Mouse (Mus musculus): ENCODE measurements around the gene Slc35f2. TPM values are rescaled to one million over a fixed set of nuclear protein-coding genes. Genes with fewer than 3 reads are reported as not detected.

The Slc35f2 gene
- total and polyA plus RNA-seq, 3 experiments, result not detected

DNA sequence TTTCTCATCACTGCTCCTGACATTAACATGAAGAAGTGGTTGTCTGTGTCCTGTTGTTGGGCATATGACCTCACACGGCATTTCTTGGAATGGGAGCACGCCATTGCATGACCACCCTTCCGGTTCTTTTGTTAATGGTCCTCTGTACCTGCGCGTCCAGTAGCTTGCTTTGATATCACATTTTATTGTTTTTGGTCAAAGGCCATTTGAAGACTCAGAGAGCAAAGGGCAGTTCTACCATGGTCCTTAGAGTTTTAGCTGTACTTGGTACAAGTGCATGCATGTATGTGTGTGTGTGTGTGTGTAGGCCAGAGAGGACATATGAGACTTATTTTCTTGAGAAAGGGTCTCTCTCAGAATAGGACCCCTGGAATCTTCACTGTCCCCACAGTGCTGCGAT, 42.1 kb downstream of the Slc35f2 start:
- no peak for DNase-seq (ENCODE audit: low read depth, low spot score)
- no peaks in the 10 kb centered on the region for H3K9me3 ChIP-seq (replicated peaks; ENCODE audit: insufficient read depth, low read length)
- H3K27ac ChIP-seq (ENCODE audit: control insufficient read depth, low read depth, low read length), result no peak overlapping the region
- H3K36me3 ChIP-seq (ENCODE audit: control insufficient read depth in 1 of 2, insufficient read depth in 2 of 2, low read length in 2 of 2), result no peaks in the 10 kb centered on the region
- no peaks in the 10 kb centered on the region for H3K79me2 ChIP-seq (ENCODE audit: control insufficient read depth, insufficient read depth, low read length, poor library complexity)
- no peak overlapping the region for H3K9ac ChIP-seq (ENCODE audit: control insufficient read depth, low read depth, low read length, poor library complexity, severe bottlenecking)
- H3K27me3 ChIP-seq (ENCODE audit: control insufficient read depth in 1 of 2, insufficient read depth in 2 of 2, low read length in 2 of 2), result 0 out of 4 replicates have a peak, but pooled peaks cover 0 to 1% of the 10 kb centered on the region in 2 experiments
- H3K4me1 ChIP-seq (ENCODE audit: control insufficient read depth in 1 of 2, insufficient read depth in 2 of 2, low read length in 2 of 2), result no peaks in the 10 kb centered on the region
- H3K4me3 ChIP-seq (ENCODE audit: control insufficient read depth in 1 of 2, insufficient read depth in 1 of 2, low read depth in 2 of 2, low read length in 2 of 2), result no peak overlapping the region
- TF ChIP-seq POLR2AphosphoS2 (IDR thresholded peaks at IDR 0.05; ENCODE audit: low read length) (no peak), TBP (IDR thresholded peaks at IDR 0.05; ENCODE audit: low read depth, low read length) (no peak), SIN3A (IDR thresholded peaks at IDR 0.05; ENCODE audit: low read length) (no peak), E2F4 (IDR thresholded peaks at IDR 0.05; ENCODE audit: borderline replicate concordance, low read depth, low read length) (no peak), BHLHE40 (IDR thresholded peaks at IDR 0.05; ENCODE audit: borderline replicate concordance, low read depth, low read length) (no peak), RCOR1 (IDR thresholded peaks at IDR 0.05; ENCODE audit: low read depth, low read length) (no peak), NELFE (IDR thresholded peaks at IDR 0.05; ENCODE audit: low read depth, low read length) (no peak), MAZ (IDR thresholded peaks at IDR 0.05; ENCODE audit: low read depth, low read length) (no peak), MEF2A (IDR thresholded peaks at IDR 0.05; ENCODE audit: extremely low read depth, insufficient replicate concordance, low read depth, low read length, poor library complexity, severe bottlenecking) (no peak), CTCF (IDR thresholded peaks at IDR 0.05 in 2 of 3, conservative IDR thresholded peaks at IDR 0.05 in 1 of 3; ENCODE audit: control insufficient read depth in 1 of 3, insufficient read depth in 1 of 3, low read depth in 2 of 3, low read length in 3 of 3, poor library complexity in 1 of 3, severe bottlenecking in 1 of 3) (no peak), GABPA (IDR thresholded peaks at IDR 0.05; ENCODE audit: low read depth, low read length) (no peak), ZNF384 (IDR thresholded peaks at IDR 0.05; ENCODE audit: low read depth, low read length) (no peak)

DNA sequence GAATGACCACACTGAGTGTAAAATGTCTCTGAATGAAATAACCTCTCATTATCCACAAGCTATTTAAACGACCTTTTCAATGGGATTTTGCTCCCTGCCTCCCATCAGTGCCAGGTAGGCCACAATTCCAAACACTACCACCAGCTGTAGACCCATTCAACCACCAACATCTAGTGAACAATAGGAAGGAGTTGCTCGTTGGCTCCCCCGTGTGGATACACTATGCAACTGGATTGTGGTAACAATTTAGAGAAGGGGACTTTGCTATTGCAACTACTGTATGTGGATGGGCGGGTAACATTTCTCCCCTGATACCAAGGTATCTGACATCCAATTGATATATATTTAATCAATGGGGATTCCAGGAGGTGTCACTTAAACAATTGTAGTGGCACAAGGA, 47.4 kb downstream of the Slc35f2 start:
- H3K9me3 ChIP-seq (replicated peaks; ENCODE audit: insufficient read depth, low read length), result no peaks in the 10 kb centered on the region
- no peak overlapping the region for H3K9ac ChIP-seq (ENCODE audit: control insufficient read depth, low read depth, low read length, poor library complexity, severe bottlenecking)
- H3K79me2 ChIP-seq (ENCODE audit: control insufficient read depth, insufficient read depth, low read length, poor library complexity), result no peaks in the 10 kb centered on the region
- no peak overlapping the region for H3K27ac ChIP-seq (ENCODE audit: control insufficient read depth, low read depth, low read length)
- TF ChIP-seq ETS1 (IDR thresholded peaks at IDR 0.05; ENCODE audit: low read depth, low read length), result no peak
- no peak for TF ChIP-seq RCOR1 (IDR thresholded peaks at IDR 0.05; ENCODE audit: low read depth, low read length)
- no peak for TF ChIP-seq NRF1 (IDR thresholded peaks at IDR 0.05; ENCODE audit: insufficient read depth, low read depth, low read length, poor library complexity, severe bottlenecking)
- TF ChIP-seq ZNF384 (IDR thresholded peaks at IDR 0.05; ENCODE audit: low read depth, low read length), result no peak
- TF ChIP-seq CHD2 (IDR thresholded peaks at IDR 0.05; ENCODE audit: low read length), result no peak
- peak; percentile 28; the same call in 1 of the 2 replicates for TF ChIP-seq ZC3H11A (IDR thresholded peaks at IDR 0.05; ENCODE audit: low read depth, low read length)
- peak; percentile 73 for TF ChIP-seq SMC3 (IDR thresholded peaks at IDR 0.05; ENCODE audit: low read depth, low read length)
- peak; percentile 49 to 84 (median 73) for TF ChIP-seq CTCF (IDR thresholded peaks at IDR 0.05 in 2 of 3, conservative IDR thresholded peaks at IDR 0.05 in 1 of 3; ENCODE audit: control insufficient read depth in 1 of 3, insufficient read depth in 1 of 3, low read depth in 2 of 3, low read length in 3 of 3, poor library complexity in 1 of 3, severe bottlenecking in 1 of 3)
- TF ChIP-seq MAX (IDR thresholded peaks at IDR 0.05; ENCODE audit: low read length), result no peak
- no peak for TF ChIP-seq E2F4 (IDR thresholded peaks at IDR 0.05; ENCODE audit: borderline replicate concordance, low read depth, low read length)
- no peak for TF ChIP-seq BHLHE40 (IDR thresholded peaks at IDR 0.05; ENCODE audit: borderline replicate concordance, low read depth, low read length)
- no peak for TF ChIP-seq MYB (IDR thresholded peaks at IDR 0.05; ENCODE audit: low read depth, low read length)
- peak; percentile 41 for TF ChIP-seq RAD21 (IDR thresholded peaks at IDR 0.05; ENCODE audit: low read depth, low read length)
- DNase-seq (ENCODE audit: low read depth, low spot score), result peak; percentile 53
- 0 out of 4 replicates have a peak, but pooled peaks cover 0 to 1% of the 10 kb centered on the region in 2 experiments for H3K27me3 ChIP-seq (ENCODE audit: control insufficient read depth in 1 of 2, insufficient read depth in 2 of 2, low read length in 2 of 2)
- H3K4me3 ChIP-seq (ENCODE audit: control insufficient read depth in 1 of 2, insufficient read depth in 1 of 2, low read depth in 2 of 2, low read length in 2 of 2), result no peak overlapping the region
- no peaks in the 10 kb centered on the region for H3K36me3 ChIP-seq (ENCODE audit: control insufficient read depth in 1 of 2, insufficient read depth in 2 of 2, low read length in 2 of 2)
- no peaks in the 10 kb centered on the region for H3K4me1 ChIP-seq (ENCODE audit: control insufficient read depth in 1 of 2, insufficient read depth in 2 of 2, low read length in 2 of 2)
